Mouse (Mus musculus): ENCODE results near the gene Fbxo48. TPM values are rescaled to one million over a fixed set of nuclear protein-coding genes. Genes with fewer than 3 reads are reported as not detected.

The Fbxo48 gene
- polyA plus RNA-seq, 1 experiment from 2014 or later = 0.35 TPM

- H3K27ac ChIP-seq (replicated peaks) = no peak overlapping the region
- WGBS = 71% methylated on average over 4 of the region's 4 CpGs
- no peaks in the 10 kb centered on the region for H3K9me3 ChIP-seq (ENCODE audit: control insufficient read depth, low read length)
- no peaks in the 10 kb centered on the region for H3K36me3 ChIP-seq (ENCODE audit: control insufficient read depth, insufficient read depth, low read length)
- no peak overlapping the region for H3K4me3 ChIP-seq (ENCODE audit: low read depth, low read length)
- no peak for DNase-seq (ENCODE audit: low spot score)
- H3K27me3 ChIP-seq (ENCODE audit: control insufficient read depth, insufficient read depth, low read length) = no peaks in the 10 kb centered on the region
- H3K4me2 ChIP-seq (replicated peaks; ENCODE audit: low read depth) = no peak overlapping the region
- ATAC-seq (ENCODE audit: low FRiP score, low TSS enrichment) = no peak
- H3K9ac ChIP-seq (ENCODE audit: low read length) = no peak overlapping the region
- no peak for TF ChIP-seq CTCF (IDR thresholded peaks at IDR 0.05; ENCODE audit: low read depth)
- TF ChIP-seq EP300 (optimal IDR thresholded peaks at IDR 0.05) = no peak
- H3K4me1 ChIP-seq (replicated peaks; ENCODE audit: control insufficient read depth, insufficient read depth) = no peaks in the 10 kb centered on the region
Observed at GRCm38 (mm10) chr11:16976937-16977336, 25.8 kb downstream of the Fbxo48 start.

DNA sequence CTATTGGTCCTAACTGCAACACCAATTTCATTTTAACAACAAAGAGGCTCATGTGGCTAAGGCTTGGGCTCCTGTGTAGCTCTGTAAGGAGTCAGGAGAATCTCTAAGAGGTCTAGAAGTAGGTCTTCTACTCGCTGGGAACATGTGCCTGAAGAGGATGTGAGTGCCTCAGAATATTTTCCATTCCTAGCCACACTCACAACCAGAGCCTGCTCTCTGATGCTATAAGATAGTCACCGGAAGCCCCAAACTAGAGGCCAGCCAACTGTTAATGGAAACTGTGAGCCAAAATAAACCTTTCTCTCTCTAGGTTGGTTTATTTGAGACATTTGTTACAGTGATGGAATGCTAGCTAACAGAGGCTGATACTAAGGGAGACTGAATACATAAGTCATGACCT lies 26.4 kb downstream of the Fbxo48 start:
- ATAC-seq (ENCODE audit: low FRiP score, low TSS enrichment) (no peak), DNase-seq (ENCODE audit: low spot score) (no peak)
- Histone ChIP-seq H3K4me2 (replicated peaks; ENCODE audit: low read depth) (no peak overlapping the region), H3K9ac (ENCODE audit: low read length) (no peak overlapping the region), H3K27ac (replicated peaks) (no peak overlapping the region), H3K36me3 (ENCODE audit: control insufficient read depth, insufficient read depth, low read length) (no peaks in the 10 kb centered on the region), H3K4me3 (ENCODE audit: low read depth, low read length) (no peak overlapping the region), H3K27me3 (ENCODE audit: control insufficient read depth, insufficient read depth, low read length) (no peaks in the 10 kb centered on the region), H3K9me3 (ENCODE audit: control insufficient read depth, low read length) (no peaks in the 10 kb centered on the region), H3K4me1 (replicated peaks; ENCODE audit: control insufficient read depth, insufficient read depth) (no peaks in the 10 kb centered on the region)
- WGBS = 65% methylated on average over 2 of the region's 2 CpGs
- no peak for TF ChIP-seq EP300 (optimal IDR thresholded peaks at IDR 0.05)
- no peak for TF ChIP-seq CTCF (IDR thresholded peaks at IDR 0.05; ENCODE audit: low read depth)

DNA sequence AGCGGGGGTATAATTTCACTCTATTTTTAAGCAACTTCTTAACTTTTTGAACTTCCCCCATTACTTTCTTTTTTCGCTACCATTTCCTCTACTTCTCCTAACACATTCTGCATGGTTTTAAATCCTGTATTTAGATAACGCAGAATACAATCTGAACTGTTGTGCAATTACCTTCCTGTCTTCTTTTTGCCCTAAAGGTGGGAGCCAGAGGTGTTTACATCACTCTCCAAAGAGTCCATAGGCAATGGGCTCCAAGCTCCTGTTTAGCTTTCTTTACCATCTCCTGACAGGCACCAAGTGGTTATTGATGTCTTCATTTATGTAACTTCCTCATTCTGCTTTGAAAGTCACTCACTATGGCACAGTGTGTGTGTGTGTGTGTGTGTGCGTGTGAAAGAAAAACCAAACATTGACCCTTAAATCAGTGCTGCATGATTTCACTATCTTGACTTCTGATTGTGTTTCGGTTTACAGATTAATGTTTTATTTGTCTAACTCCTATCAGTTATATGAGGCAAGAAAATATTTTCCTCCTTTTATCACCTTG lies 27.1 kb downstream of the Fbxo48 start:
- no peak for TF ChIP-seq EP300 (optimal IDR thresholded peaks at IDR 0.05)
- TF ChIP-seq CTCF (IDR thresholded peaks at IDR 0.05; ENCODE audit: low read depth) = no peak

DNA sequence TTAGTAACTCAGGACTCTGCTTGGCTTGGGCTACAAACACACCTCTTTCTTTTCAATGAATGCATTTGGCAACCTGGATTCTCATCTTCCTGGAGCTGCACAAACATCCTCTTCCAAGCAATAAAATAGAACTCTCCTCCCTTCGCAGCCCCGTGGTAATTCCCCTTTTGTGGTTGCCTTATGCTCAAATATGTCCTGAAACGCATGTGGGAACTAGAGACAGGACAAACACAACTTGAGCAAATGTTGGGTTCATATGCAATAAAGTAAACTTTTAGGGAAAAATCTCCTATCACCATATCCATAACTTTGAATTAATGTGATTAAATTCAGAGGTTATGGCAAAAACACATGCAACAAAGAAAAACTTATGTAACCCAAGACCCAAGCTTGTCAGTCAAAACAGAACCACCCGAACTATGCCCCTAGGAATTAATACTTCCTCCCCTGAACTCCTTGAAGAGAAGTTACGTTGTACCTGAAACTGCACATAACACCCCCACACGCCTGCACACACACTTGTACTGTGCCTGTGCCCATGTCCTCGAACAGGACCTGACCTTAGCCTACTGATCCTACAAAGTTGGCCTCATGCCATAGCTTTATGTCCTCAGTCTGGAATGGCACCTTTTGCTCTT lies 35.5 kb downstream of the Fbxo48 start:
- 75% methylated on average over 7 of the region's 7 CpGs for WGBS
- no peaks in the 10 kb centered on the region for H3K36me3 ChIP-seq (ENCODE audit: control insufficient read depth, insufficient read depth, low read length)

More for the DNA sequence above, 27.1 kb downstream of the Fbxo48 start:
- WGBS = 62% methylated on average over 5 of the region's 5 CpGs
- no peak overlapping the region for H3K9ac ChIP-seq (ENCODE audit: low read length)
- no peak for DNase-seq (ENCODE audit: low spot score)
- no peaks in the 10 kb centered on the region for H3K36me3 ChIP-seq (ENCODE audit: control insufficient read depth, insufficient read depth, low read length)
- no peaks in the 10 kb centered on the region for H3K4me1 ChIP-seq (replicated peaks; ENCODE audit: control insufficient read depth, insufficient read depth)
- no peak overlapping the region for H3K27ac ChIP-seq (replicated peaks)
- no peaks in the 10 kb centered on the region for H3K9me3 ChIP-seq (ENCODE audit: control insufficient read depth, low read length)
- H3K4me2 ChIP-seq (replicated peaks; ENCODE audit: low read depth) = no peak overlapping the region
- H3K4me3 ChIP-seq (ENCODE audit: low read depth, low read length) = no peak overlapping the region
- ATAC-seq (ENCODE audit: low FRiP score, low TSS enrichment) = no peak
- H3K27me3 ChIP-seq (ENCODE audit: control insufficient read depth, insufficient read depth, low read length) = no peaks in the 10 kb centered on the region

DNA sequence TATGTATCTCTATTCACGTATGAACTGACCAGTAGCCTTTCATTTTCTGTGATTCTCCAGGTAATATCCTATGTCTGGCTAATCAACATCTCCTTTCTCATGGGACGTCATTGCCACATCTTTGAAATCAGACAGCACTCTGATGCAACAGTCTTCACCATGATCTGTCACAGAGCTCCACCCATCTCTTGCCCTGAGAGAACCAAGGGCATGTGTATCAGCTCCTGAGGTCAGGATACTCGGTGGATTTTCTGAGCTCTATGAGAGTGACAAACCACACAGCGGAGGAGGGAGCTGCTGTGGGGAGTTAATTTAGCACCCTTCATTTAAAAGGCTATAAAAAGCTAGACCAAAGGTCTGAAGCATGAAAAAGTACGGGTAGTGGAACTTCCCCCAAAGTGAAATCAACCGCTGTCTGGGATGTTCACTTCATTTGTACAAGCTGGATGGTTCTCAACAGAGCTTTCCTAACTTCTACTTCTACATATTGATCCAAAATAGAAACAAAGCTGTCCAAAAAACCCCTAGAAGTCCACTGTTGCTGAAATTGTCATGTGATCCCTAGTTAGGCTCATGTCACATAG lies 36.7 kb downstream of the Fbxo48 start:
- H3K9ac ChIP-seq (ENCODE audit: low read length) = no peak overlapping the region
- no peaks in the 10 kb centered on the region for H3K4me1 ChIP-seq (replicated peaks; ENCODE audit: control insufficient read depth, insufficient read depth)
- no peak overlapping the region for H3K4me2 ChIP-seq (replicated peaks; ENCODE audit: low read depth)
- WGBS = 76% methylated on average over 6 of the region's 6 CpGs
- ATAC-seq (ENCODE audit: low FRiP score, low TSS enrichment) (no peak), DNase-seq (ENCODE audit: low spot score) (no peak)
- no peak overlapping the region for H3K4me3 ChIP-seq (ENCODE audit: low read depth, low read length)
- H3K9me3 ChIP-seq (ENCODE audit: control insufficient read depth, low read length) = no peaks in the 10 kb centered on the region
- TF ChIP-seq EP300 (optimal IDR thresholded peaks at IDR 0.05) = no peak
- H3K27ac ChIP-seq (replicated peaks) = no peak overlapping the region
- no peaks in the 10 kb centered on the region for H3K27me3 ChIP-seq (ENCODE audit: control insufficient read depth, insufficient read depth, low read length)
- no peaks in the 10 kb centered on the region for H3K36me3 ChIP-seq (ENCODE audit: control insufficient read depth, insufficient read depth, low read length)

More for the DNA sequence above, 35.5 kb downstream of the Fbxo48 start:
- H3K9me3 ChIP-seq (ENCODE audit: control insufficient read depth, low read length) = no peaks in the 10 kb centered on the region
- TF ChIP-seq CTCF (IDR thresholded peaks at IDR 0.05; ENCODE audit: low read depth) (no peak), EP300 (optimal IDR thresholded peaks at IDR 0.05) (no peak)
- H3K27ac ChIP-seq (replicated peaks) = no peak overlapping the region
- H3K4me2 ChIP-seq (replicated peaks; ENCODE audit: low read depth) = no peak overlapping the region
- H3K27me3 ChIP-seq (ENCODE audit: control insufficient read depth, insufficient read depth, low read length) = no peaks in the 10 kb centered on the region
- no peak for DNase-seq (ENCODE audit: low spot score)
- no peak for ATAC-seq (ENCODE audit: low FRiP score, low TSS enrichment)
- H3K4me3 ChIP-seq (ENCODE audit: low read depth, low read length) = no peak overlapping the region
- no peak overlapping the region for H3K9ac ChIP-seq (ENCODE audit: low read length)
- H3K4me1 ChIP-seq (replicated peaks; ENCODE audit: control insufficient read depth, insufficient read depth) = no peaks in the 10 kb centered on the region

- WGBS = 91% methylated on average over 5 of the region's 5 CpGs
- H3K27ac ChIP-seq (replicated peaks) = no peak overlapping the region
- no peak for ATAC-seq (ENCODE audit: low FRiP score, low TSS enrichment)
- no peak for TF ChIP-seq EP300 (optimal IDR thresholded peaks at IDR 0.05)
- no peak for TF ChIP-seq CTCF (IDR thresholded peaks at IDR 0.05; ENCODE audit: low read depth)
- DNase-seq (ENCODE audit: low spot score) = no peak
- no peaks in the 10 kb centered on the region for H3K27me3 ChIP-seq (ENCODE audit: control insufficient read depth, insufficient read depth, low read length)
- H3K4me1 ChIP-seq (replicated peaks; ENCODE audit: control insufficient read depth, insufficient read depth) = no peaks in the 10 kb centered on the region
- no peak overlapping the region for H3K9ac ChIP-seq (ENCODE audit: low read length)
- H3K9me3 ChIP-seq (ENCODE audit: control insufficient read depth, low read length) = no peaks in the 10 kb centered on the region
- H3K36me3 ChIP-seq (ENCODE audit: control insufficient read depth, insufficient read depth, low read length) = no peaks in the 10 kb centered on the region
- H3K4me3 ChIP-seq (ENCODE audit: low read depth, low read length) = no peak overlapping the region
- no peak overlapping the region for H3K4me2 ChIP-seq (replicated peaks; ENCODE audit: low read depth)
Observed at GRCm38 (mm10) chr11:16989885-16990284, 38.7 kb downstream of the Fbxo48 start.

Data from stomach, postnatal 0 days (tissue).